Mouse (Mus musculus) heart, embryonic 12.5 days (tissue): ENCODE data around the gene Ank3. TPM values are rescaled to one million over a fixed set of nuclear protein-coding genes. Genes with fewer than 3 reads are reported as not detected.
A peak's percentile ranks its signal among the peaks of the same experiment; 100 is the strongest.
"Not testable (repeated sequence)": the region's sequence is repeated elsewhere in the genome, so short reads cannot be mapped to it uniquely, and the experiment has no call there.

Experiments
- ATAC-seq: fragments of 200-750 bp; cut with Nextera tagmentation; 2 replicates; pipeline ENCODE4 v1.8.0; 2017; ENCODE audit warnings: moderate TSS enrichment, moderate library complexity; ENCODE audit not compliant: insufficient number of reproducible peaks, low FRiP score
- H3K27ac ChIP-seq: fragments of 300-500 bp; sonication (generic); 2 replicates; pipeline ENCODE4 v1.5.1; 2016; ENCODE audit warnings: mild to moderate bottlenecking, moderate library complexity; ENCODE audit not compliant: poor library complexity, severe bottlenecking
- H3K27me3 ChIP-seq: fragments of 300-500 bp; sonication (generic); replicated peaks from 2 replicates; pipeline ENCODE4 v1.6.1; 2016; ENCODE audit warnings: mild to moderate bottlenecking, moderate library complexity
- H3K36me3 ChIP-seq: fragments of 300-500 bp; sonication (generic); 2 replicates; pipeline ENCODE4 v1.6.1; 2016; ENCODE audit warnings: mild to moderate bottlenecking, moderate library complexity
- H3K4me1 ChIP-seq: fragments of 300-500 bp; sonication (generic); replicated peaks from 2 replicates; pipeline ENCODE4 v1.6.1; 2016; ENCODE audit warnings: mild to moderate bottlenecking
- H3K4me2 ChIP-seq: fragments of 300-500 bp; sonication (generic); 2 replicates; pipeline ENCODE4 v1.6.1; 2016; ENCODE audit warnings: mild to moderate bottlenecking, moderate library complexity
- H3K4me3 ChIP-seq: fragments of 300-500 bp; sonication (generic); 2 replicates; pipeline ENCODE4 v1.5.1; 2016; ENCODE audit warnings: mild to moderate bottlenecking
- H3K9ac ChIP-seq: fragments of 300-500 bp; sonication (generic); 2 replicates; pipeline ENCODE4 v1.6.1; 2016; ENCODE audit warnings: mild to moderate bottlenecking, moderate library complexity
- H3K9me3 ChIP-seq: fragments of 300-500 bp; sonication (generic); replicated peaks from 2 replicates; pipeline ENCODE4 v1.6.1; 2016; ENCODE audit warnings: mild to moderate bottlenecking, moderate library complexity
- WGBS: fragments of 180-500 bp; shearing (Covaris S2); methylation state at CpG from one replicate; pipeline ENCODE4 v1.1.7; 2016; 5-methylcytosine and 5-hydroxymethylcytosine counted together
- polyA plus RNA-seq: library from polyadenylated mRNA; unstranded; fragments of >200 nt; fragmentation: Nextera tagmentation; extraction: Ambion mirVana; gene quantifications from 2 replicates; pipeline ENCODE4 v1.2.1, GENCODE M21; 2016

Ank3 gene
- polyA plus RNA-seq, 1 experiment from 2014 or later = 61.9 TPM

GRCm38 (mm10) chr10:69897927-69898326 lies 499.4 kb downstream of the Ank3 start:
- WGBS = 77% methylated on average over 5 of the region's 5 CpGs
- H3K27ac ChIP-seq = no peak overlapping the region
- no peak overlapping the region for H3K4me3 ChIP-seq
- no peak overlapping the region for H3K9ac ChIP-seq
- H3K27me3 ChIP-seq = no peaks in the 10 kb centered on the region
- H3K4me1 ChIP-seq = 0 out of 2 replicates have a peak, but pooled peaks cover 3% of the 10 kb centered on the region
- H3K36me3 ChIP-seq = peaks cover 68% of the 10 kb centered on the region
- no peaks in the 10 kb centered on the region for H3K9me3 ChIP-seq
- H3K4me2 ChIP-seq = no peak overlapping the region
- no peak for ATAC-seq

- 0 out of 2 replicates have a peak, but pooled peaks cover 3% of the 10 kb centered on the region for H3K4me1 ChIP-seq
- no peak overlapping the region for H3K4me2 ChIP-seq
- H3K27me3 ChIP-seq = no peaks in the 10 kb centered on the region
- peaks cover 60% of the 10 kb centered on the region for H3K36me3 ChIP-seq
- no peak overlapping the region for H3K9ac ChIP-seq
- 93% methylated on average over 8 of the region's 8 CpGs for WGBS
- H3K4me3 ChIP-seq = no peak overlapping the region
- no peak overlapping the region for H3K27ac ChIP-seq
- H3K9me3 ChIP-seq = no peaks in the 10 kb centered on the region
- ATAC-seq = no peak
Observed at GRCm38 (mm10) chr10:69898821-69899220, 500.2 kb downstream of the Ank3 start.

DNA sequence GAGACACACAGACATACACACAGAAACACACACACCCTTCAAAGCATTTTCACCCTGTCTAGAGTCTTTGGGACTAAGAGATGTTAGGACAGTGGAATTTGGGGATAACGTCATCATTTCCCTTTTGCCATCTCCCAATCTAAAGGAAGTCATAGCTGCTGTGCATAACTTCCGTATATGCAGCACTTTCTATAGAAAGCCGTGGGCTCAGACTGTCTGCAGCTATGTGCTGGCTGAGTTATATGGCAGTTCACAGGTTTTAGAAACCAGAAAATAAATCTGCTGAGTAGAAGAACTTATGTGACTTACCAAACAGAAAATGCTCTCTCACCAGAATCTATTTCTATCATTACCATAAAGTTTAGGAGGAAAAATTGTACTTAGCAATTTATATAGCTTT lies 501.2 kb downstream of the Ank3 start:
- WGBS = 67% methylated on average over 3 of the region's 3 CpGs

GRCm38 (mm10) chr10:69902024-69902423 lies 503.5 kb downstream of the Ank3 start:
- no peaks in the 10 kb centered on the region for H3K9me3 ChIP-seq
- 0 out of 2 replicates have a peak, but pooled peaks cover 3% of the 10 kb centered on the region for H3K4me1 ChIP-seq
- no peak overlapping the region for H3K9ac ChIP-seq
- H3K36me3 ChIP-seq = peaks cover 41% of the 10 kb centered on the region
- no peak for ATAC-seq
- H3K4me3 ChIP-seq = no peak overlapping the region
- no peak overlapping the region for H3K27ac ChIP-seq
- no peak overlapping the region for H3K4me2 ChIP-seq
- WGBS = 89% methylated on average over 6 of the region's 6 CpGs
- H3K27me3 ChIP-seq = no peaks in the 10 kb centered on the region

More for the DNA sequence above, 501.2 kb downstream of the Ank3 start:
- Histone ChIP-seq H3K4me3 (no peak overlapping the region), H3K4me1 (0 out of 2 replicates have a peak, but pooled peaks cover 3% of the 10 kb centered on the region), H3K9me3 (no peaks in the 10 kb centered on the region), H3K4me2 (no peak overlapping the region), H3K9ac (no peak overlapping the region), H3K27me3 (no peaks in the 10 kb centered on the region), H3K27ac (no peak overlapping the region), H3K36me3 (peaks cover 53% of the 10 kb centered on the region)
- ATAC-seq = no peak

DNA sequence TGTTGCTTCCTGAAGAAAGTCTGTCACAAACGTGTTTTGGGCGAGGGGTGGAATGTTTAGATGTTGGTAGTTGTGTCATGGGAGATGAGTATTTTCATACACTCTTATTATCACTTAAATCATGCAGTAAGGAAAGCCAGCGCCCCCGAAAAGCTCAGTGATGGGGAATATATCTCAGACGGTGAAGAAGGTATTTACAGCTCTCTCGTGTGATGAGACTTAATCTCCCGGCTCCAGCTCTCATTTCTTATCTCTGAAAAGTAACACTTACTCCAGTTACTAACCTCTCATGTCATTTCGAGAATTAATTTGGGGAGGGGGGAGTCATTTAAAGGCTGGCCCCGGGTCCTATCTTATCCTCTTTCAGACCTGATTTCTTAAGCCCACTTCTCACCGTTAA lies 505.7 kb downstream of the Ank3 start:
- Histone ChIP-seq H3K36me3 (peaks cover 28% of the 10 kb centered on the region), H3K9me3 (no peaks in the 10 kb centered on the region), H3K27me3 (no peaks in the 10 kb centered on the region), H3K4me1 (peaks cover 9% of the 10 kb centered on the region), H3K4me2 (no peak overlapping the region), H3K9ac (no peak overlapping the region), H3K4me3 (no peak overlapping the region), H3K27ac (no peak overlapping the region)
- no peak for ATAC-seq
- 26% methylated on average over 10 of the region's 10 CpGs for WGBS

GRCm38 (mm10) chr10:69907795-69908764 lies 509.5 kb downstream of the Ank3 start:
- peaks cover 17% of the 10 kb centered on the region for H3K4me1 ChIP-seq
- WGBS = 59% methylated on average over 12 of the region's 12 CpGs
- ATAC-seq = peak; percentile 98
- H3K4me3 ChIP-seq = no peak overlapping the region
- H3K9me3 ChIP-seq = no peaks in the 10 kb centered on the region
- no peak overlapping the region for H3K4me2 ChIP-seq
- H3K27ac ChIP-seq = no peak overlapping the region
- no peak overlapping the region for H3K9ac ChIP-seq
- H3K27me3 ChIP-seq = no peaks in the 10 kb centered on the region
- peaks cover under 1% of the 10 kb centered on the region for H3K36me3 ChIP-seq

DNA sequence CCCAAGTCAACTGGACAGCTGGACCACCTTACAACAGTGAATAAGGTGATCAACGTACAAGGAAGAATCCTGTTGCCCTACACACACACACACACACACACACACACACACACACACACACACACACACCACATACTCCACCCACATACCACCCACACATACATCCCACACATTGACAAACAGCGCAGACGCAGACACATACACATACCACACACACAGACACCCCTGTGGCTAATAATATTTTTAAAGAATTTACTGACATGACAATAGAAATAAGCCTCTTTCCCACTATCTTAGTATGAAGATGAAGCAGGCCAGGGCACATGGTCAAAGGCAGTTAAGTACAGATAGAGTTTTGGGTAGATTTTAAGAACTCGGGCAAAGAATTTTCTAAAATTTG lies 511.3 kb downstream of the Ank3 start:
- Histone ChIP-seq H3K27me3 (no peaks in the 10 kb centered on the region), H3K27ac (peak overlapping the region; percentile 74), H3K36me3 (peaks cover 3% of the 10 kb centered on the region), H3K9me3 (no peaks in the 10 kb centered on the region), H3K4me2 (peak overlapping the region; percentile 32), H3K9ac (no peak overlapping the region), H3K4me1 (peaks cover 17% of the 10 kb centered on the region), H3K4me3 (no peak overlapping the region)
- 69% methylated on average over 4 of the region's 4 CpGs for WGBS
- 0 out of 2 replicates have a peak, but pooled peaks have one; percentile 29 for ATAC-seq

DNA sequence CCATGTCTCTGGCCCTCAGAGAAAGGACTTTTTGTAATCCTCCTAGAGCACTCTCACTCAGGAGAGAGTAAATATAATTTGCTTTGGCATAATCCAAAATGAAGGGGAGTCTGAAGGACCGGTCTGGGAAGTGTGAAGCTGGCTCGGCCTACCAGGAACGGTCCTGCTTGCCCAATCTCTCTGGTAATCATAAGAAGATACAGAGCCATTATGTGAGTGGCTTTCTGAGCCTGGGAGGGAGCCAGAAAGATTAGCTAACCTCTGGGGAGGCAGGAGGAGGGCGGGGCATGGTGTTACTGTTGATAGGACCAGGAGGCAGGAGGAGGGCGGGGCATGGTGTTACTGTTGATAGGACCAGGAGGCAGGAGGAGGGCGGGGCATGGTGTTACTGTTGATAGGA lies 511.7 kb downstream of the Ank3 start:
- H3K4me1 ChIP-seq = peaks cover 17% of the 10 kb centered on the region
- peak overlapping the region; percentile 74 for H3K27ac ChIP-seq
- not testable (repeated sequence) for H3K4me3 ChIP-seq, H3K27me3 ChIP-seq, H3K9ac ChIP-seq, H3K36me3 ChIP-seq, H3K9me3 ChIP-seq
- peak overlapping the region; percentile 32 for H3K4me2 ChIP-seq
- 5% methylated on average over 5 of the region's 6 CpGs for WGBS
- ATAC-seq = peak; percentile 77

DNA sequence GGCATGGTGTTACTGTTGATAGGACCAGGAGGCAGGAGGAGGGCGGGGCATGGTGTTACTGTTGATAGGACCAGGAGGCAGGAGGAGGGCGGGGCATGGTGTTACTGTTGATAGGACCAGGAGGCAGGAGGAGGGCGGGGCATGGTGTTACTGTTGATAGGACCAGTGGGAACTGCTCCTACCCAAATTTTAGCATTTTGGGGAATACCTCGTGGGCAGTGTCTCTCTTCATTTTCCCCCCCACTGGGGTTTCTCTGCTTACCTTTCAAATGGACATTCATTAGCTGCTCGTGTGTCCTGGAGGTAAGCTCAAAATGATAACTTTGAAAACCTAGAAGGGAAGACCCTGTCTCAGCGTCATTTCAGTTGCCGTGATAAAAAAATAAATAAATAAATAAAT lies 512.2 kb downstream of the Ank3 start:
- peaks cover 17% of the 10 kb centered on the region for H3K4me1 ChIP-seq
- 25% methylated on average over 6 of the region's 7 CpGs for WGBS
- H3K36me3 ChIP-seq = not testable (repeated sequence)

DNA sequence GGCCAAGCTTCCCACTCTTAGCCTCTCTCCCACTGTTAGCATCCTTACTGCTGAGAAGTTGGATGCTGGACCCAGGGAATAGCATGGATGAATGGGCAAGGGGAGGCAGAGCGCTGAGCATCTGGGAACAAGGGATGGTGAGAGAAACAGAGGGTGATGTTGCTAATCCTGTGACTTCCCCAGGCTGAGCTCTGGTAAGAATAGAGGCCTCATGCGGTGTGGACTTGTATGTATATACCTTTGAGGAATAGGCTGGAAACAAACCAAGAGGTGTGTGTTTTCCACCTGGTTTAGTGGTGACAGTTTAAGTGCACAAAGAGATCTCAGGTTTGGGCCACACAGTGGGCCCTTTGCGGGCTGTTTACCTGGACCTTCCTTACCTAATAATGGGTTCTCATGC lies 517.0 kb downstream of the Ank3 start:
- WGBS = 76% methylated on average over 3 of the region's 3 CpGs
- ATAC-seq = no peak
- Histone ChIP-seq H3K27me3 (no peaks in the 10 kb centered on the region), H3K27ac (no peak overlapping the region), H3K4me1 (no peaks in the 10 kb centered on the region), H3K4me3 (no peak overlapping the region), H3K9me3 (no peaks in the 10 kb centered on the region), H3K9ac (no peak overlapping the region), H3K36me3 (peaks cover 11% of the 10 kb centered on the region), H3K4me2 (no peak overlapping the region)

More for the DNA sequence above, 512.2 kb downstream of the Ank3 start:
- H3K4me2 ChIP-seq = peak overlapping the region; percentile 32
- not testable (repeated sequence) for H3K27me3 ChIP-seq, H3K4me3 ChIP-seq, H3K27ac ChIP-seq, H3K9ac ChIP-seq, H3K9me3 ChIP-seq, ATAC-seq

- no peak for ATAC-seq
- no peaks in the 10 kb centered on the region for H3K9me3 ChIP-seq
- no peaks in the 10 kb centered on the region for H3K4me1 ChIP-seq
- 78% methylated on average over 4 of the region's 4 CpGs for WGBS
- no peak overlapping the region for H3K4me2 ChIP-seq
- no peak overlapping the region for H3K27ac ChIP-seq
- no peaks in the 10 kb centered on the region for H3K27me3 ChIP-seq
- peaks cover 14% of the 10 kb centered on the region for H3K36me3 ChIP-seq
- no peak overlapping the region for H3K4me3 ChIP-seq
- H3K9ac ChIP-seq = no peak overlapping the region
Observed at GRCm38 (mm10) chr10:69916205-69916604, 517.6 kb downstream of the Ank3 start.
